Mouse (Mus musculus) urinary bladder, adult 18-20 months (tissue): ENCODE results near the gene Rgs3.

Experiments used
- DNase-seq, 2 experiments: peaks; one replicate each; pipeline ENCODE4 v3.0.0; 2022; ENCODE audit warnings: low spot score in 2 of 2, mixed read lengths in 2 of 2

Gene Rgs3

GRCm38 (mm10) chr4:62559797-62560329 lies at the start of gene Rgs3:
Gene Rgs3 (plus strand): TSS chr4:62559847.
- DNase-seq: no peak

GRCm38 (mm10) chr4:62509946-62510345 lies 49.7 kb upstream of the Rgs3 start:
- DNase-seq: no peak

GRCm38 (mm10) chr4:62513998-62514506 lies 45.6 kb upstream of the Rgs3 start:
- no peak for DNase-seq

- no peak for DNase-seq
Observed at GRCm38 (mm10) chr4:62514995-62515394, 44.7 kb upstream of the Rgs3 start.

GRCm38 (mm10) chr4:62515490-62515889 lies 44.2 kb upstream of the Rgs3 start:
- DNase-seq: no peak

GRCm38 (mm10) chr4:62516079-62516478 lies 43.6 kb upstream of the Rgs3 start:
- no peak for DNase-seq

GRCm38 (mm10) chr4:62516579-62516978 lies 43.1 kb upstream of the Rgs3 start:
- DNase-seq: no peak

GRCm38 (mm10) chr4:62517046-62517445 lies 42.6 kb upstream of the Rgs3 start:
- no peak for DNase-seq

- no peak for DNase-seq
Observed at GRCm38 (mm10) chr4:62517538-62518415, 41.9 kb upstream of the Rgs3 start.

- peak in 1 of 2 experiments; percentile 45 for DNase-seq
Observed at GRCm38 (mm10) chr4:62518416-62519121, 41.1 kb upstream of the Rgs3 start.

- DNase-seq: no peak
Observed at GRCm38 (mm10) chr4:62519122-62519848, 40.4 kb upstream of the Rgs3 start.

- peak; percentile 83 to 86 for DNase-seq
Observed at GRCm38 (mm10) chr4:62519849-62520233, 39.8 kb upstream of the Rgs3 start, which contains the start of gene Alad. Gene Alad (minus strand): TSS chr4:62519918.

- DNase-seq: no peak
Observed at GRCm38 (mm10) chr4:62520892-62521400, 38.7 kb upstream of the Rgs3 start.

- peak; percentile 94 to 96 for DNase-seq
Observed at GRCm38 (mm10) chr4:62524651-62525488, 34.8 kb upstream of the Rgs3 start, which contains the start of the genes Pole3 and 4933430I17Rik. Gene Pole3 (minus strand): TSS chr4:62525068. Gene 4933430I17Rik (plus strand): TSS chr4:62525369.

- no peak for DNase-seq
Observed at GRCm38 (mm10) chr4:62525489-62525811, 34.2 kb upstream of the Rgs3 start.

GRCm38 (mm10) chr4:62526256-62526655 lies 33.4 kb upstream of the Rgs3 start:
- no peak for DNase-seq

GRCm38 (mm10) chr4:62527655-62528054 lies 32.0 kb upstream of the Rgs3 start:
- no peak for DNase-seq

GRCm38 (mm10) chr4:62533729-62534128 lies 25.9 kb upstream of the Rgs3 start:
- DNase-seq: no peak

- DNase-seq: no peak
Observed at GRCm38 (mm10) chr4:62541802-62542201, 17.8 kb upstream of the Rgs3 start.

GRCm38 (mm10) chr4:62543782-62544181 lies 15.9 kb upstream of the Rgs3 start:
- no peak for DNase-seq

- DNase-seq: no peak
Observed at GRCm38 (mm10) chr4:62544801-62545200, 14.8 kb upstream of the Rgs3 start.
